ENCODE assay signal across 18 mouse cellular contexts in the genomic region with DNA sequence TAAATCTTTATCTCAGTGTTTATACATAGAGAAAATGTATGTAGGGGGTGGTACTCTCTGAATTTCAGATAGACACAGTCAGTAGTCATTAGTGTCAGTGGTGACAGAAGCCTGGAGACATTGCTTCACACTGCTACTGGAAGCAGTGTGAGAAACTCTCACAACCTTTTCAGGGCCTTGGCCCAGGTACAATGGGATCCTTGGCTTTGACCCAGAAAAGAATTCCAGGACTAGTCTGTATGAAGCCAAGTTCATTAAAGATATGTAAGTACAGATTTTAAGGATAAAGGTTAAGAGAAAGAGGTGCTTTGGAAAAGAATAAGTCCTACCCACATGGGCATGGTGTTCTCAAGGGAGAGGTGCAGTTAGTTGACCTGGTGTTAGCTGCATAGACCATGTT. TPM values are rescaled to one million over a fixed set of nuclear protein-coding genes. Genes with fewer than 3 reads are reported as not detected.
"Had no signal": no experiment of that assay in that cellular context is flagged by ENCODE, and none has a peak within 500 bp of the region (broad histone marks: within the 10 kb centered on the region; RNA-seq: fewer than 3 reads in every experiment).

No protein-coding gene starts in this region.

- ATAC-seq: midbrain, embryonic 16.5 days had no signal

- DNase-seq: lung, adult 18-20 months; lung, embryonic 14.5 days; lung, postnatal 10 days; lung, postnatal 4 days; midbrain, embryonic 14.5 days; retina, postnatal 1 day; right cerebral cortex, adult 18-20 months; right cerebral cortex, postnatal 25 days; right cerebral cortex, postnatal 4 days; spleen, adult 18-20 months; thymus, adult 18-20 months; thymus, postnatal 14 days; thymus, postnatal 36 days had no signal

RNA-seq across cellular contexts. Expression of gene Shisal2a, which starts 11.1 kb away (rescaled TPM):
- total RNA-seq: megakaryocyte, adult 5-6 weeks; megakaryocyte-erythroid progenitor cell, adult 5-6 weeks had no signal
- polyA plus RNA-seq: small intestine, adult 2 months; thymus, postnatal 0 days had no signal
